Mouse (Mus musculus): Measurements from ENCODE around the gene Kif11. TPM values are rescaled to one million over a fixed set of nuclear protein-coding genes. Genes with fewer than 3 reads are reported as not detected.

The Kif11 gene
- total RNA-seq, 2 experiments from 2014 or later: 36.8 to 41.7 TPM

GRCm38 (mm10) chr19:37377404-37377990, 1.3 kb downstream of the Kif11 start:
- DNase-seq: no peak

- DNase-seq: no peak
These were observed 2.6 kb downstream of the Kif11 start for GRCm38 (mm10) chr19:37378816-37379215.

- no peak for DNase-seq
These were observed 9.9 kb downstream of the Kif11 start for GRCm38 (mm10) chr19:37386126-37386525.

DNA sequence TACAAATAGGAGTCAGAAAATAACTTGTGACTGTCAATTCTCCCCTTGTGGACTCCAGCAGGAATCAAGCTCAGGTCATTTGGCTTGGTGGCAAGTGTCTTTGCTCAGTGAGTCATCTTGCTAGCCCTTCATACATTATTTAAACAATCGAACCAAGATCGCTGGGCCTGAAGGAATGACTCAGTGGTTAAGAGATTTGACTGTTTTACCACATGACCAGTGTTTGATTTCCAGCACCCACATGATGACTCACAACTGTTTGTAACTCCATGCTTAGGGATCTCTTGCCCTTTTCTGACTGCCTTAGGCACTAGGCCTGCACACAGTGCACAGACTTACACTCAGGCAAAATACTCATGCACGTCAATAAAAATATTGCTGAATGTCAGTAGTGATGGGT, 15.7 kb downstream of the Kif11 start:
- no peak for DNase-seq

DNA sequence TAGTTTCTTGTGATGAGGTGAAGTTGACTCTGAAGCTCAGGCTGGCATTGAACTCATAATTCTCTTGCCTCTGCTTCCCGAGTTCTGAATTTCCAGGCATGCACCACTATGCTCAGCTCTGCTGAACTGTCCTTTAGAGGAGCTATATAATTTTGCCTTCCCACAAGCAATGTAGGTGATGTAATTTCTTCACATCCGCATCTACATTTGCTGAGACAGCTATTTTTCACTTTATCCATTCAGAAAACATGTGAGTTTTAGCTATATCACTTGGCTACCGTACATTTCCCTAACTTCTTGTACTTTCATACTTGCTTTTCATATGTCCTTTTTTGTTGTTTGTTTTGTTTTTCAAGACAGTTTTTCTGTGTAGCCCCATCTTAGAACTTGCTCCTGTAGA, 20.1 kb downstream of the Kif11 start:
- DNase-seq: no peak

DNA sequence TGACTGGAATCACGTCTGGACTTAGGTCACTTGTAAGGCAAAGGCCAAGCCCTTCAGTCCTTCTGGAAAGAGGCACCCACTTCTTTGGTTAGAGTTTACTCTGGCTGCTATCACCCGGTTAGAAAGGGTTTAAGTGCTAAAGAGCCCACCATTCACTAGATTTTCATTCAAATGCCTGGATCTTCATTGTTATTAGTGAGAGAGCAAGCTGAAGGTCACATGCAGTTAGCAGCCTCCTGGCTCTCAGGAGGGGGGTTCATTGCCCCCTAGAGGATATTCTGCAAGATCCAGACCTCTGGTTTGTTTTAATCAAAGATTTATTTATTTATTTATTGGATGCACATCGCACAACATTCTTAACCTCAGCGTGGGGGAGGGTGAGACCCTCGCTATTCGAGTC, 24.7 kb downstream of the Kif11 start:
- no peak for DNase-seq

DNA sequence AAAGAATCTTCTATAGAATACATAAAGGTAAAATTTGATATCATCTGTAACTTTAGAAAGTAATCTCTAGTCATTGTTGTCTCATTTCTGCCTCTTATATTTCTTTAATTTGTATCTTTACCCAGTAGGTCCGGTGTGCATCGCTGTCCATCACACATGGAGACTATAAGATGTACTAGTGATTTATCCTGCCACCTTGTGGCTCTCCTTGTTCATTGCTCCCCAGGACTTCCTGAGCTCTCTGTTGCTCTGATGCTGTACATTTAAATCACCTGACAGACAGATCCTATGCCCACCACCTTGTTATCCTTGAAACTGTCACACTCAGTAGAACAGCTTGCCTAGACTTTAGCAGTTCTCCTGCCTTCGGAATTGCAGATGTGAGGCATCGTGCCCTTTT, 42.1 kb downstream of the Kif11 start:
- DNase-seq: peak; percentile 25

DNA sequence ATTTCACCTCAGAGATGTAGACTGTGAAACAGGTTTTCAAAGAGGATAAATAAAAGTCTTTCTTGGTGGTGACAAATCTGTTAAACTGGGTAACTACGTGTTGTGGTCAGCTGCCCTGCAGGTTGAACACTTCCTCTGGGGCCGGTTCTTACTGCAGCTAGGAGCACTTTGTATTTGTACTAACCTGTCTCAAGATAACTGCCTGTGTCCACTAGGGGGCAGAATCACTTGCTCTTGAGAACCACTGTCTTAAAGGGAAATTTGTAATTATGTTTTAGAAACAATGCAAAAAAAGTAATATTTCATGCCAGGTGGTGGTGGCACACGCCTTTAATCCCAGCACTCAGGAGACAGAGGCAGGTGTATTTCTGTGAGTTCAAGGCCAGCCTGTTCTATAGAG, 43.4 kb downstream of the Kif11 start:
- DNase-seq: peak; percentile 56

GRCm38 (mm10) chr19:37428589-37428988, 52.4 kb downstream of the Kif11 start:
- DNase-seq: no peak

GRCm38 (mm10) chr19:37431139-37431756, 55.0 kb downstream of the Kif11 start:
- no peak for DNase-seq

- no peak for DNase-seq
These were observed 56.8 kb downstream of the Kif11 start for GRCm38 (mm10) chr19:37432868-37433570.

- peak; percentile 21 for DNase-seq
These were observed 57.7 kb downstream of the Kif11 start for GRCm38 (mm10) chr19:37433895-37434262.

- peak; percentile 85 for DNase-seq
These were observed 58.2 kb downstream of the Kif11 start, which contains the start of gene Hhex for GRCm38 (mm10) chr19:37434263-37434951. TSS of gene Hhex (plus strand) at chr19:37434810.

DNA sequence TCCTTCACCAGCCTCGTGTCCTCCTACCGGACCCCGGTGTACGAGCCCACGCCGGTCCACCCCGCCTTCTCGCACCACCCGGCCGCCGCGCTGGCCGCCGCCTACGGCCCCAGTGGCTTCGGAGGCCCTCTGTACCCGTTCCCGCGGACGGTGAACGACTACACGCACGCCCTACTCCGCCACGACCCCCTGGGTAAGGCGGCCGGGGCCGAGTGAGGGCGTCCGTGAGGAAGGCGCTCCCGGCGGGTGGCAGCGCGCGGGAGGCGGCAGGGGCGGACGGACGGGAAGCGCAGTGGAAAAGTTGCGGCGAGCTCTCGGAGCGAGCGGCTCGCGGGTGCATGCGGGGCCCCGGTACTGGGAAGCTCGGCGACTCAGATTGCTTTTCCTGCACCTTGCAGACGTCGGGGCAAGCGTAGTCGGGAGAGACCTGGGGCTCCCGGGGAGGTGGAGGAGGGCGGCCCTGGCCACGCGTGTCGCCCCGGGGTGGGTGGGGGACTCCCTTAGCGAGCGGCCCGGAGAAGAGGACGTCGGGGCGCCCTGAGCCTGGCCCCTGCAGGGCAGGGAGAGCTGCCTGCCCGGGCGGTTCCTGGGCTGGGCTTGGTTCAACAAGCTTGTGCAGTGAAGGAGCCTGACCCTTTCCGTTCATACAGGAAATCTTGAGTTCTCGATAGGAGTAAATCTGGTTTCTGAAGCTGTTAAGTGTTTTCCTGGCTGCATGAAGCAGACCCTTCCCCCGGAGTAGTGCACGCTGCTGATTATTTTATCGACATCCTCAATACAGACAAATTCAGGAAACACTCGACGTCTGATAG, 59.0 kb downstream of the Kif11 start:
- DNase-seq: peak; percentile 66

DNA sequence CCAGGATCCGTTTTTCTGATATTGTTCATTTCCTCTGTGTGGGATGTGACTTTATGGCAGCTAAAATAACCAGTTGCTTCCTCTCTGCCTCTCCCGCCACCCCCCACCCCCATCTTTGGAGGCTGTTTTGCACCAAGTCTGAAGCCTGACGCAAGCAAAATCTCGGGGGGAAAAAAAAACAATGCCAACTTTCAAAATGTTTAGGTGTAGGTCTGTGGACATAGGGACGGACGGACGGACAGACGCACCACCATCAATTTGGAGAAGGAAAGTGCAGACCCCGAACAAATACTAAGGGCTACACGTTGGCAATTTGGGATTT, 59.6 kb downstream of the Kif11 start:
- DNase-seq: no peak

- peak; percentile 46 for DNase-seq
These were observed 60.5 kb downstream of the Kif11 start for GRCm38 (mm10) chr19:37436514-37437288.

DNA sequence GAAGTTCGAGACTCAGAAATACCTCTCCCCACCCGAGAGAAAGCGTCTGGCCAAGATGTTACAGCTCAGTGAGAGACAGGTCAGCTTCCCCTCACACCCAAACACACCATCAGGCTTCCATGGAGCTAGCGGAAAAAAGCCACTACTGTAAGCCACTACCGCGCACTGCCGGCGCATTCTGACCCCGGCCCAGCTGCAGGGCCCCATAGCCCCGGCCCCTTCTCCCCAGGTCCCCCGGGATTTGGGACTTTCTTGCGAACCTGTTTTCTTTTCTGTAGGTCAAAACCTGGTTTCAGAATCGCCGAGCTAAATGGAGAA, 61.0 kb downstream of the Kif11 start:
- DNase-seq: no peak

GRCm38 (mm10) chr19:37440181-37440580, 64.0 kb downstream of the Kif11 start:
- DNase-seq: no peak

DNA sequence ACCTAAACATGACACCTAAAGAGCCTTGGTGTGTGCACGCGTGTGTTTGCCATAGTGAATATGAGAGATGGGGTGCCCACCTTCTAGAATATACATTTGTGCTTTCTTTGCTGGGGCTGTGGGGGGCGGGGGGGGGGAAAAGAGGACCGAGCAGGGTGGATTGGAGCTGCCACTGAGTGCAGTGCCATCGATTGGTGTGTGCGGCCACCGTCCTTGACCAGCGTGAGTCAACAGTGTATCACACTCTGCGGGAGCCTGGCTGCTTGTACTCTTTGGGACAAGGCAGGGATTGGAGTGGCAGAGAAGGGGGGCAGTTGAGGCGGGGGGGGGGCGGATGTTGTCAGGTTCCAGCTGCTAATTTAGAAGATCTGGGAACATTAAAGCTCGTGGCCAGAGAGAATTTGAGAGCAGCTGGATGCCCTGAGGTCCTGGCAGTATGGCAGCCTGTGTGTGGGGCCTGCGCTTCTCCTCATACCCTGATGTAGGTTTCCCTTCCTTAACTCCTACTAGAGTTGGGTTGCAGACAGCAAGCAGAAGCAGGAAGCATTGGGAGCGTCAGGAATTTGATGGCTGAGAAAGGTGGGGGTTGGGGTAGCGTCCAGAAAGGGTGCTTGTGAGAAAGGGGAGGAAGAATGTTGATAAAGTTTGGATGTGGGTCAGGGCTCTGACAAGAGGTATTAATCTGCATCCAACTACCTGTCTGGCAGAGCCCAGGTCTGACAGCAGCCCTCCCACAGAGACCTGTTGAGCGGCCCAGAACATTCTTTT, 64.7 kb downstream of the Kif11 start:
- no peak for DNase-seq

- DNase-seq: no peak
These were observed 66.5 kb downstream of the Kif11 start for GRCm38 (mm10) chr19:37442524-37443286.
